Mouse (Mus musculus): Measurements from ENCODE around the gene Iqsec2. TPM values are rescaled to one million over a fixed set of nuclear protein-coding genes. Genes with fewer than 3 reads are reported as not detected.

The Iqsec2 gene
- total RNA-seq (2021), result 100 to 1,000 TPM; 156 to 160 TPM

GRCm38 (mm10) chrX:152143941-152144741, at the start of gene Iqsec2:
TSS of gene Iqsec2 (plus strand) at chrX:152144268.
- no peak for DNase-seq (ENCODE audit: low spot score in 2 of 2)
- intact Hi-C loops (cut with DNase I), result no loop called here

GRCm38 (mm10) chrX:152097572-152097971, 46.5 kb upstream of the Iqsec2 start:
- DNase-seq (ENCODE audit: low spot score in 2 of 2), result no peak
- intact Hi-C loops (cut with DNase I), result no loop called here

GRCm38 (mm10) chrX:152121687-152122086, 22.4 kb upstream of the Iqsec2 start:
- no peak for DNase-seq (ENCODE audit: low spot score in 2 of 2)
- intact Hi-C loops (cut with DNase I), result no loop called here

- peak; percentile 23 to 54 for DNase-seq (ENCODE audit: low spot score in 2 of 2)
- intact Hi-C loops (cut with DNase I), result no loop called here
These were observed 13.3 kb upstream of the Iqsec2 start for GRCm38 (mm10) chrX:152130777-152131176.

- DNase-seq (ENCODE audit: low spot score in 2 of 2), result no peak
- intact Hi-C loops (cut with DNase I), result no loop called here
These were observed 12.0 kb upstream of the Iqsec2 start for GRCm38 (mm10) chrX:152132029-152132428.

- intact Hi-C loops (cut with DNase I), result no loop called here
- no peak for DNase-seq (ENCODE audit: low spot score in 2 of 2)
These were observed 8.9 kb upstream of the Iqsec2 start for GRCm38 (mm10) chrX:152135195-152135594.

GRCm38 (mm10) chrX:152144742-152145214, 710 bp downstream of the Iqsec2 start:
- intact Hi-C loops (cut with DNase I), result loop anchor here (5.0 kb wide), 3 partner anchors 77 to 197 kb away; no protein-coding TSS in a partner anchor
- no peak for DNase-seq (ENCODE audit: low spot score in 2 of 2)

- intact Hi-C loops (cut with DNase I), result loop anchor here (2.0 to 5.0 kb wide), 4 partner anchors 79 to 199 kb away; partner anchors contain the start of genes Ribc1 and Smc1a
- peak; percentile 64 to 77 for DNase-seq (ENCODE audit: low spot score in 2 of 2)
These were observed 2.1 kb downstream of the Iqsec2 start for GRCm38 (mm10) chrX:152146150-152146549.

GRCm38 (mm10) chrX:152146691-152147090, 2.6 kb downstream of the Iqsec2 start:
- intact Hi-C loops (cut with DNase I), result loop anchor here (2.0 to 5.0 kb wide), 4 partner anchors 79 to 199 kb away; partner anchors contain the start of genes Ribc1 and Smc1a
- DNase-seq (ENCODE audit: low spot score in 2 of 2), result no peak

- intact Hi-C loops (cut with DNase I), result loop anchor here (2.0 to 5.0 kb wide), 4 partner anchors 80 to 200 kb away; partner anchors contain the start of genes Ribc1 and Smc1a
- peak in 1 of 2 experiments; percentile 72 for DNase-seq (ENCODE audit: low spot score in 2 of 2)
These were observed 3.5 kb downstream of the Iqsec2 start for GRCm38 (mm10) chrX:152147451-152148116.

- intact Hi-C loops (cut with DNase I), result loop anchor here (5.0 kb wide), 3 partner anchors 81 to 201 kb away; no protein-coding TSS in a partner anchor
- no peak for DNase-seq (ENCODE audit: low spot score in 2 of 2)
These were observed 4.6 kb downstream of the Iqsec2 start for GRCm38 (mm10) chrX:152148706-152149105.

- DNase-seq (ENCODE audit: low spot score in 2 of 2), result no peak
- intact Hi-C loops (cut with DNase I), result no loop called here
These were observed 7.6 kb downstream of the Iqsec2 start for GRCm38 (mm10) chrX:152151709-152152108.

GRCm38 (mm10) chrX:152158294-152158693, 14.2 kb downstream of the Iqsec2 start:
- DNase-seq (ENCODE audit: low spot score in 2 of 2), result no peak
- intact Hi-C loops (cut with DNase I), result no loop called here

GRCm38 (mm10) chrX:152161404-152161803, 17.3 kb downstream of the Iqsec2 start:
- DNase-seq (ENCODE audit: low spot score in 2 of 2), result no peak
- intact Hi-C loops (cut with DNase I), result no loop called here

- no peak for DNase-seq (ENCODE audit: low spot score in 2 of 2)
- intact Hi-C loops (cut with DNase I), result no loop called here
These were observed 20.0 kb downstream of the Iqsec2 start for GRCm38 (mm10) chrX:152164061-152164460.

- intact Hi-C loops (cut with DNase I), result no loop called here
- no peak for DNase-seq (ENCODE audit: low spot score in 2 of 2)
These were observed 22.1 kb downstream of the Iqsec2 start for GRCm38 (mm10) chrX:152166161-152166560.

GRCm38 (mm10) chrX:152168521-152168920, 24.5 kb downstream of the Iqsec2 start:
- DNase-seq (ENCODE audit: low spot score in 2 of 2), result no peak
- intact Hi-C loops (cut with DNase I), result no loop called here

- intact Hi-C loops (cut with DNase I), result no loop called here
- peak in 1 of 2 experiments; percentile 32 for DNase-seq (ENCODE audit: low spot score in 2 of 2)
These were observed 27.3 kb downstream of the Iqsec2 start for GRCm38 (mm10) chrX:152171041-152172026.

GRCm38 (mm10) chrX:152172487-152172935, 28.4 kb downstream of the Iqsec2 start:
- intact Hi-C loops (cut with DNase I), result no loop called here

More at GRCm38 (mm10) chrX:152172487-152172935, 28.4 kb downstream of the Iqsec2 start:
- no peak for DNase-seq (ENCODE audit: low spot score in 2 of 2)

Measured in left cerebral cortex, postnatal 36 days (tissue).